11 mouse cellular contexts compared by ENCODE assay signal in genomic region chr17:23661526-23661925, GRCm38 (mm10). TPM values are rescaled to one million over a fixed set of nuclear protein-coding genes. Genes with fewer than 3 reads are reported as not detected.
DNase-seq lines count a peak whose midpoint lies in the region; ATAC-seq and TF ChIP-seq lines count a peak whose summit lies in the region.
"Had no signal": no experiment of that assay in that cellular context is flagged by ENCODE, and none has a peak within 500 bp of the region (broad histone marks: within the 10 kb centered on the region; RNA-seq: fewer than 3 reads in every experiment).

No protein-coding gene starts in this region.

- no peak for ATAC-seq in hindbrain, embryonic 11.5 days (ENCODE audit: low FRiP score)
- ATAC-seq in hindbrain, embryonic 12.5 days (ENCODE audit: low FRiP score), result no peak
- peak; percentile 33 for ATAC-seq in megakaryocyte progenitor cell, adult 5-6 weeks (replicated peaks; ENCODE audit: poor library complexity)

- H3K9ac ChIP-seq in hindbrain, embryonic 11.5 days (ENCODE audit: low read depth, low read length), result no peak overlapping the region
- no peak overlapping the region for H3K9ac ChIP-seq in hindbrain, embryonic 12.5 days
- H3K9ac ChIP-seq: neural tube, embryonic 12.5 days had no signal

- H3K36me3 ChIP-seq in hindbrain, embryonic 11.5 days (ENCODE audit: control insufficient read depth, insufficient read depth, low read length), result no peaks in the 10 kb centered on the region
- H3K36me3 ChIP-seq in hindbrain, embryonic 12.5 days, result peaks cover 5% of the 10 kb centered on the region; the same call in 1 of the 2 replicates

- H3K4me2 ChIP-seq in hindbrain, embryonic 11.5 days (replicated peaks; ENCODE audit: low read depth, low read length), result no peak overlapping the region
- H3K4me2 ChIP-seq in hindbrain, embryonic 12.5 days (replicated peaks), result no peak overlapping the region
- H3K4me2 ChIP-seq: neural tube, embryonic 12.5 days had no signal

- TF ChIP-seq CTCF in brain, embryonic 14.5 days (IDR thresholded peaks at IDR 0.05; ENCODE audit: borderline replicate concordance, extremely low read depth, insufficient read depth, insufficient read length), result peak; percentile 41; the same call in 1 of the 2 replicates

- H3K27me3 ChIP-seq in hindbrain, embryonic 11.5 days (ENCODE audit: control insufficient read depth, insufficient read depth, low read length), result peaks cover 20% of the 10 kb centered on the region
- H3K27me3 ChIP-seq in hindbrain, embryonic 12.5 days, result peaks cover 49% of the 10 kb centered on the region

- TF ChIP-seq POLR2A in brain, embryonic 14.5 days (IDR thresholded peaks at IDR 0.05; ENCODE audit: borderline replicate concordance, extremely low read depth, insufficient read depth, insufficient read length, poor library complexity, severe bottlenecking), result no peak

- no peak overlapping the region for H3K4me3 ChIP-seq in hindbrain, embryonic 11.5 days (ENCODE audit: low read depth, low read length)
- no peak overlapping the region for H3K4me3 ChIP-seq in hindbrain, embryonic 12.5 days
- H3K4me3 ChIP-seq: neural tube, embryonic 12.5 days had no signal

- H3K4me1 ChIP-seq in hindbrain, embryonic 11.5 days (replicated peaks; ENCODE audit: control insufficient read depth, insufficient read depth, low read length), result no peaks in the 10 kb centered on the region
- H3K4me1 ChIP-seq in hindbrain, embryonic 12.5 days, result no peaks in the 10 kb centered on the region
- H3K4me1 ChIP-seq: neural tube, embryonic 12.5 days had no signal

- no peaks in the 10 kb centered on the region for H3K9me3 ChIP-seq in hindbrain, embryonic 11.5 days (ENCODE audit: control insufficient read depth, low read length)
- H3K9me3 ChIP-seq in hindbrain, embryonic 12.5 days (replicated peaks), result no peaks in the 10 kb centered on the region
- H3K9me3 ChIP-seq: neural tube, embryonic 12.5 days had no signal

- H3K27ac ChIP-seq in hindbrain, embryonic 11.5 days (ENCODE audit: low read depth, low read length), result no peak overlapping the region
- H3K27ac ChIP-seq in hindbrain, embryonic 12.5 days, result no peak overlapping the region
- H3K27ac ChIP-seq: neural tube, embryonic 12.5 days had no signal

- 3% methylated on average over 9 of the region's 9 CpGs for WGBS in hindbrain, embryonic 11.5 days
- 2% methylated on average over 9 of the region's 9 CpGs for WGBS in hindbrain, embryonic 12.5 days

- peak; percentile 44 for DNase-seq in hindbrain, embryonic 11.5 days (ENCODE audit: low spot score)
- peak; percentile 31 for DNase-seq in CD4-positive helper T cell, adult 2 months (ENCODE audit: low read depth, low spot score)
- DNase-seq in brain, embryonic 14.5 days (ENCODE audit: low read depth), result no peak
- DNase-seq in right cerebral cortex, adult 18-20 months, result no peak
- no peak for DNase-seq in gastrocnemius, postnatal 4 days (ENCODE audit: low spot score in 2 of 2)
- DNase-seq in yolk sac, embryonic 10.5 days (ENCODE audit: low spot score), result no peak

RNA-seq across cellular contexts. Expression of gene Bicdl2, which starts 1.2 kb away (rescaled TPM):
- 0.15 and 0.79 TPM in 2 replicates for polyA plus RNA-seq in hindbrain, embryonic 11.5 days (2014; fragmentation: Nextera tagmentation; extraction: Ambion mirVana)
- 0.50 and 0.57 TPM in 2 replicates for polyA plus RNA-seq in hindbrain, embryonic 12.5 days (2016; fragmentation: Nextera tagmentation; extraction: Ambion mirVana)
- 0.08 and 0.24 TPM in 2 replicates for polyA plus RNA-seq in brain, embryonic 14.5 days (2012; rRNA removed)
- total RNA-seq in megakaryocyte progenitor cell, adult 5-6 weeks (2015), result not detected in 2 replicates
- not detected in 2 replicates for total RNA-seq in megakaryocyte progenitor cell, adult 5-6 weeks (2017)
- not detected for total RNA-seq in gastrocnemius, postnatal 4 days (2021)
- total RNA-seq: adrenal gland, postnatal 36 days; layer of hippocampus, adult 8-10 months had no signal

RNA-seq across cellular contexts. Expression of gene Hcfc1r1, which starts 11.9 kb away (rescaled TPM):
- polyA plus RNA-seq in hindbrain, embryonic 11.5 days (2014; fragmentation: Nextera tagmentation; extraction: Ambion mirVana), result 49.7 and 52.5 TPM in 2 replicates
- 65.5 and 69.0 TPM in 2 replicates for polyA plus RNA-seq in hindbrain, embryonic 12.5 days (2016; fragmentation: Nextera tagmentation; extraction: Ambion mirVana)
- polyA plus RNA-seq in brain, embryonic 14.5 days (2012; rRNA removed), result 67.6 and 81.2 TPM in 2 replicates
- 39.1 and 42.7 TPM in 2 replicates for total RNA-seq in megakaryocyte progenitor cell, adult 5-6 weeks (2015)
- 17.8 and 20.2 TPM in 2 replicates for total RNA-seq in megakaryocyte progenitor cell, adult 5-6 weeks (2017)
- 100 to 1,000 TPM; 214 to 230 TPM for total RNA-seq in gastrocnemius, postnatal 4 days (2021)

RNA-seq across cellular contexts. Expression of gene Thoc6, which starts 12.2 kb away (rescaled TPM):
- polyA plus RNA-seq in hindbrain, embryonic 11.5 days (2014; fragmentation: Nextera tagmentation; extraction: Ambion mirVana), result 56.6 and 56.8 TPM in 2 replicates
- polyA plus RNA-seq in hindbrain, embryonic 12.5 days (2016; fragmentation: Nextera tagmentation; extraction: Ambion mirVana), result 43.8 and 47.5 TPM in 2 replicates
- 38.7 and 54.6 TPM in 2 replicates for polyA plus RNA-seq in brain, embryonic 14.5 days (2012; rRNA removed)
- 32.3 and 33.4 TPM in 2 replicates for total RNA-seq in megakaryocyte progenitor cell, adult 5-6 weeks (2015)
- 45.7 and 51.2 TPM in 2 replicates for total RNA-seq in megakaryocyte progenitor cell, adult 5-6 weeks (2017)
- total RNA-seq in gastrocnemius, postnatal 4 days (2021), result 10 to 100 TPM; 18.8 to 20.8 TPM

RNA-seq across cellular contexts. Expression of gene Tnfrsf12a, which starts 15.7 kb away (rescaled TPM):
- 1.2 and 3.3 TPM in 2 replicates for polyA plus RNA-seq in hindbrain, embryonic 11.5 days (2014; fragmentation: Nextera tagmentation; extraction: Ambion mirVana)
- 2.8 and 4.2 TPM in 2 replicates for polyA plus RNA-seq in hindbrain, embryonic 12.5 days (2016; fragmentation: Nextera tagmentation; extraction: Ambion mirVana)
- 1.7 and 2.1 TPM in 2 replicates for polyA plus RNA-seq in brain, embryonic 14.5 days (2012; rRNA removed)
- 3.6 and 4.3 TPM in 2 replicates for total RNA-seq in megakaryocyte progenitor cell, adult 5-6 weeks (2015)
- 5.9 and 7.9 TPM in 2 replicates for total RNA-seq in megakaryocyte progenitor cell, adult 5-6 weeks (2017)
- total RNA-seq in gastrocnemius, postnatal 4 days (2021), result 10 to 100 TPM; 43.7 to 55.5 TPM

RNA-seq across cellular contexts. Expression of gene Mmp25, which starts 16.4 kb away (rescaled TPM):
- polyA plus RNA-seq in hindbrain, embryonic 11.5 days (2014; fragmentation: Nextera tagmentation; extraction: Ambion mirVana), result 0.82 and 0.99 TPM in 2 replicates
- polyA plus RNA-seq in hindbrain, embryonic 12.5 days (2016; fragmentation: Nextera tagmentation; extraction: Ambion mirVana), result 1.9 and 2.3 TPM in 2 replicates
- 1.3 and 1.9 TPM in 2 replicates for polyA plus RNA-seq in brain, embryonic 14.5 days (2012; rRNA removed)
- total RNA-seq in megakaryocyte progenitor cell, adult 5-6 weeks (2015), result 1.3 and 1.4 TPM in 2 replicates
- 0.42 and 1.4 TPM in 2 replicates for total RNA-seq in megakaryocyte progenitor cell, adult 5-6 weeks (2017)
- total RNA-seq in gastrocnemius, postnatal 4 days (2021), result under 1 TPM; 0.70 to 0.71 TPM

Comparison
In these comparisons a context has a peak if more than half of its experiments do, and no peak if none do; other contexts are left out.
1. DNase-seq: peak in hindbrain, embryonic 11.5 days (single experiment) and CD4-positive helper T cell, adult 2 months (single experiment); none in brain, embryonic 14.5 days (single experiment), right cerebral cortex, adult 18-20 months (single experiment), gastrocnemius, postnatal 4 days (0 of 2) and yolk sac, embryonic 10.5 days (single experiment).